Mouse (Mus musculus) T-helper 1 cell (primary cell): ENCODE data around the gene Slc29a3.

Experiments used
- in situ Hi-C: fragments of 300-600 bp; cut with MboI, MseI; formaldehyde crosslinking; loops from one replicate; pipeline ENCODE4 v1.15.1; 2025; ENCODE audit warnings: high pct_unique_total_duplicates

Slc29a3 gene

DNA sequence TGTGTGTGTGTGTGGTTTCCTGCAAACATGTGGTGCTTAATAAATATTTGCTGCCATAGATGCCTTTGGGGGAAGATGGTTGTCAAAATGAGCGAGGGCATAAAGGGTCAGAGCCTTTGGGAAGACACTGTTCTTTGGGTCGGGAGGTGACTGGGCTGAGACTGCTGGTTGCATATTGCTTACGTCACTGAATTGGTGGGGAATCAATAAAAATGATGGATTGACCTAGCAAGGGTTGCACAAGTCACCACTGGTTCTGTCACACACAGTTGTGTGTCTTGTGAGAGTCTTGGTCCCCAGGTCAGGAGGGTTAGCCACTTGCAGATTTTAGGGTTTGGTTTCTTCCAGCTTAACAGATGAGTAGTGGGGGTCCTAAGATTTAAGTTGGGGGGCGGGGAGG is 75.3 kb downstream of the Slc29a3 start:
- in situ Hi-C loops: no loop called here

- in situ Hi-C loops: no loop called here
These were observed 82.4 kb downstream of the Slc29a3 start for GRCm38 (mm10) chr10:60670166-60670565.

DNA sequence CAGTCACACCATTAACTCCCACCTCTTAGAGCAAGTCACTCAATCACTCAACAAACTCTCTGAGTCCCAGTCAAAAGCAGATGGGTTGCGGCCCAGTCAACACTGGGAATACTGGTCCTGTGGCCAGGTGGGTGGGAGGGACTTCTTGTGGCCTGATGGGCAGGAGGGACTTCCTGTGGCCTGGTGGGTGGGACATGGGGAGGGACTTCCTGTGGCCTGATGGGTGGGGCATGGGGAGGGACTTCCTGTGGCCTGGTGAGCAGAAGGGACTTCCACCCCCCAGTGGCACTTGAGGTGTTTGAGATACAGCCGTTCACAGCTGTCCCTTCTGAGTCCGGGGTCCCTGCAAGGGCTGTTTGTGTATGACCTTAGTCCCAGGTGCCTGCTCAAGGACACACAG is 84.0 kb downstream of the Slc29a3 start:
- in situ Hi-C loops: no loop called here
